Mouse (Mus musculus): ENCODE measurements at regions not wholly inside any gene's neighbourhood (a gene's known extent, or its start where the extent isn't known, plus 50 kb on each side); places are given as distances from the start of the nearest gene placed in this dataset.

- Histone ChIP-seq H3K9me3 (replicated peaks) (no peaks in the 10 kb centered on the region), H3K27ac (no peak overlapping the region), H3K4me3 (no peak overlapping the region), H3K27me3 (no peaks in the 10 kb centered on the region), H3K9ac (no peak overlapping the region), H3K36me3 (no peaks in the 10 kb centered on the region), H3K4me2 (no peak overlapping the region), H3K4me1 (replicated peaks) (no peaks in the 10 kb centered on the region)
- WGBS = 80% methylated on average over 3 of the region's 3 CpGs
- ATAC-seq (replicated peaks; ENCODE audit: insufficient number of reproducible peaks, insufficient read depth, low FRiP score, low read depth) = no peak
These were observed 368.8 kb downstream of the Wdr20rt start for GRCm38 (mm10) chr12:65594075-65594474.

GRCm38 (mm10) chr12:65644232-65644631, 418.9 kb downstream of the Wdr20rt start:
- WGBS = 55% methylated on average over 1 of the region's 1 CpGs
- no peak overlapping the region for H3K27ac ChIP-seq
- no peak overlapping the region for H3K4me2 ChIP-seq
- no peak for ATAC-seq (replicated peaks; ENCODE audit: insufficient number of reproducible peaks, insufficient read depth, low FRiP score, low read depth)
- no peaks in the 10 kb centered on the region for H3K9me3 ChIP-seq (replicated peaks)
- H3K36me3 ChIP-seq = no peaks in the 10 kb centered on the region
- no peak overlapping the region for H3K4me3 ChIP-seq
- no peaks in the 10 kb centered on the region for H3K27me3 ChIP-seq
- H3K9ac ChIP-seq = no peak overlapping the region
- H3K4me1 ChIP-seq (replicated peaks) = no peaks in the 10 kb centered on the region

- Histone ChIP-seq H3K27me3 (no peaks in the 10 kb centered on the region), H3K4me3 (no peak overlapping the region), H3K4me2 (no peak overlapping the region), H3K9ac (no peak overlapping the region), H3K9me3 (replicated peaks) (no peaks in the 10 kb centered on the region), H3K36me3 (no peaks in the 10 kb centered on the region), H3K27ac (no peak overlapping the region), H3K4me1 (replicated peaks) (no peaks in the 10 kb centered on the region)
- no peak for ATAC-seq (replicated peaks; ENCODE audit: insufficient number of reproducible peaks, insufficient read depth, low FRiP score, low read depth)
- WGBS = 82% methylated on average over 1 of the region's 1 CpGs
These were observed 431.5 kb downstream of the Wdr20rt start for GRCm38 (mm10) chr12:65656772-65657171.

GRCm38 (mm10) chr12:65671673-65672072, 446.4 kb downstream of the Wdr20rt start:
- H3K9me3 ChIP-seq (replicated peaks) = no peaks in the 10 kb centered on the region
- 27% methylated on average over 1 of the region's 1 CpGs for WGBS
- no peak overlapping the region for H3K4me2 ChIP-seq
- ATAC-seq (replicated peaks; ENCODE audit: insufficient number of reproducible peaks, insufficient read depth, low FRiP score, low read depth) = no peak
- H3K9ac ChIP-seq = no peak overlapping the region
- H3K27me3 ChIP-seq = no peaks in the 10 kb centered on the region
- H3K4me3 ChIP-seq = no peak overlapping the region
- H3K4me1 ChIP-seq (replicated peaks) = no peaks in the 10 kb centered on the region
- no peak overlapping the region for H3K27ac ChIP-seq
- H3K36me3 ChIP-seq = no peaks in the 10 kb centered on the region

- 77% methylated on average over 2 of the region's 2 CpGs for WGBS
These were observed 447.9 kb downstream of the Wdr20rt start for GRCm38 (mm10) chr12:65673193-65673592.

GRCm38 (mm10) chr12:65674916-65675660, 449.8 kb downstream of the Wdr20rt start:
- Histone ChIP-seq H3K4me2 (no peak overlapping the region), H3K4me1 (replicated peaks) (no peaks in the 10 kb centered on the region), H3K27me3 (no peaks in the 10 kb centered on the region), H3K27ac (no peak overlapping the region), H3K4me3 (no peak overlapping the region), H3K36me3 (no peaks in the 10 kb centered on the region), H3K9me3 (replicated peaks) (no peaks in the 10 kb centered on the region), H3K9ac (no peak overlapping the region)
- 69% methylated on average over 1 of the region's 1 CpGs for WGBS
- ATAC-seq (replicated peaks; ENCODE audit: insufficient number of reproducible peaks, insufficient read depth, low FRiP score, low read depth) = no peak

More at GRCm38 (mm10) chr12:65673193-65673592, 447.9 kb downstream of the Wdr20rt start:
- Histone ChIP-seq H3K9me3 (replicated peaks) (no peaks in the 10 kb centered on the region), H3K4me3 (no peak overlapping the region), H3K4me1 (replicated peaks) (no peaks in the 10 kb centered on the region), H3K4me2 (no peak overlapping the region), H3K9ac (no peak overlapping the region), H3K27me3 (no peaks in the 10 kb centered on the region), H3K36me3 (no peaks in the 10 kb centered on the region), H3K27ac (no peak overlapping the region)
- ATAC-seq (replicated peaks; ENCODE audit: insufficient number of reproducible peaks, insufficient read depth, low FRiP score, low read depth) = no peak

- Histone ChIP-seq H3K4me2 (no peak overlapping the region), H3K9me3 (replicated peaks) (no peaks in the 10 kb centered on the region), H3K27ac (no peak overlapping the region), H3K4me1 (replicated peaks) (no peaks in the 10 kb centered on the region), H3K36me3 (no peaks in the 10 kb centered on the region), H3K9ac (no peak overlapping the region), H3K27me3 (no peaks in the 10 kb centered on the region), H3K4me3 (no peak overlapping the region)
- 49% methylated on average over 2 of the region's 2 CpGs for WGBS
- no peak for ATAC-seq (replicated peaks; ENCODE audit: insufficient number of reproducible peaks, insufficient read depth, low FRiP score, low read depth)
These were observed 455.0 kb downstream of the Wdr20rt start for GRCm38 (mm10) chr12:65680335-65680734.

DNA sequence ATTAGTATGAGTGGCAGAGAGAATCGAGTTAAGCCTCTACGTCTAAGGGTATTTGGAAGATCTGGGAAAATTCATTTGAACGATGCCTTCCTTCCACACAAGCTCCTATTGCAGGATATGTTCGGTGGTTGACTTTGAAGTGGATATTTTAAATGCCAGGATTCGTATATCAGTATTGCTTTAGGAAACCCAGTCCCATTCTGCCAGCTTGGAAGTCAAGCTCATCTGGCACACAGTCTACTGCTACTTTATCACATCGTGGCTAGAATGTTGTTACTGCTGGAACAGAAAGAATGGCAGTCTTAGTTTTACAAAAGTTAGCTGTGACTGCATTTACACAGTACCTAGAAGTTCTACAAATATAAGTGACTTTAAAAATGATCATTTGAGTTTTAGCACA, 456.5 kb downstream of the Wdr20rt start:
- WGBS = 78% methylated on average over 6 of the region's 6 CpGs
- H3K9me3 ChIP-seq (replicated peaks) = no peaks in the 10 kb centered on the region
- no peak overlapping the region for H3K27ac ChIP-seq
- H3K4me2 ChIP-seq = no peak overlapping the region
- no peaks in the 10 kb centered on the region for H3K36me3 ChIP-seq
- no peaks in the 10 kb centered on the region for H3K27me3 ChIP-seq
- H3K9ac ChIP-seq = no peak overlapping the region
- H3K4me1 ChIP-seq (replicated peaks) = no peaks in the 10 kb centered on the region
- no peak for ATAC-seq (replicated peaks; ENCODE audit: insufficient number of reproducible peaks, insufficient read depth, low FRiP score, low read depth)
- no peak overlapping the region for H3K4me3 ChIP-seq

DNA sequence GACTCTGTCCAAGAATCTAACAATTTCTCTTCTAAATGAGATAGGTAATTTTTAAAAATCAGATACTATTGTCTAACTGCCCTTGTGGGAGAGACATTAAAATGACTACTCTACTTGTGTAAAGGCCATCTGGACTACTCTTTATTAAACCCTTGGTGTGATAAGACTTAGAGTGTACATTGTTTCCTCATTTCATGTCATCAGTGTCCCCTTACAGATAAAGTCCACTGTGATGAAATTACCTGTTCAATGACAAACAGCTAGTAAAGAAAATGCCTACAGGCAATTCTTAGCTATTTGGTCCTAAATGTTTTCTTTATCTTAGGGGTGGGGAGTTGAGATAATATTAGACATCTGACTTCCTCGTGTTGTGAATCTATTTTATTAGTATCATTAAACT, 479.7 kb downstream of the Wdr20rt start:
- no peak for ATAC-seq (replicated peaks; ENCODE audit: insufficient number of reproducible peaks, insufficient read depth, low FRiP score, low read depth)
- 42% methylated on average over 1 of the region's 1 CpGs for WGBS

GRCm38 (mm10) chr12:65712304-65712703, 487.0 kb downstream of the Wdr20rt start:
- H3K36me3 ChIP-seq = no peaks in the 10 kb centered on the region
- H3K4me2 ChIP-seq = no peak overlapping the region
- H3K9ac ChIP-seq = no peak overlapping the region
- no peaks in the 10 kb centered on the region for H3K27me3 ChIP-seq
- 65% methylated on average over 2 of the region's 2 CpGs for WGBS
- no peak for ATAC-seq (replicated peaks; ENCODE audit: insufficient number of reproducible peaks, insufficient read depth, low FRiP score, low read depth)
- H3K27ac ChIP-seq = no peak overlapping the region
- no peaks in the 10 kb centered on the region for H3K4me1 ChIP-seq (replicated peaks)
- H3K4me3 ChIP-seq = no peak overlapping the region
- no peaks in the 10 kb centered on the region for H3K9me3 ChIP-seq (replicated peaks)

More for the DNA sequence above, 479.7 kb downstream of the Wdr20rt start:
- H3K9me3 ChIP-seq (replicated peaks) = no peaks in the 10 kb centered on the region
- H3K4me2 ChIP-seq = no peak overlapping the region
- H3K27ac ChIP-seq = no peak overlapping the region
- H3K36me3 ChIP-seq = no peaks in the 10 kb centered on the region
- no peaks in the 10 kb centered on the region for H3K27me3 ChIP-seq
- H3K4me3 ChIP-seq = no peak overlapping the region
- H3K9ac ChIP-seq = no peak overlapping the region
- H3K4me1 ChIP-seq (replicated peaks) = no peaks in the 10 kb centered on the region

All from heart, embryonic 15.5 days (tissue).